Mouse (Mus musculus): ENCODE measurements around the gene Ech1. TPM values are rescaled to one million over a fixed set of nuclear protein-coding genes. Genes with fewer than 3 reads are reported as not detected.

Ech1 gene
- polyA plus RNA-seq, 1 experiment from 2014 or later = 84.2 TPM

- 95% methylated on average over 9 of the region's 9 CpGs for WGBS
- no peaks in the 10 kb centered on the region for H3K9me3 ChIP-seq (ENCODE audit: control insufficient read depth, low read length)
- H3K36me3 ChIP-seq (ENCODE audit: control insufficient read depth, insufficient read depth, low read length) = peaks cover 46% of the 10 kb centered on the region
- no peak overlapping the region for H3K27ac ChIP-seq (ENCODE audit: low read depth, low read length)
- H3K4me2 ChIP-seq (replicated peaks; ENCODE audit: low read depth, low read length) = no peak overlapping the region
- no peak overlapping the region for H3K9ac ChIP-seq (ENCODE audit: low read depth, low read length)
- no peak for DNase-seq (ENCODE audit: low spot score)
- no peaks in the 10 kb centered on the region for H3K27me3 ChIP-seq (ENCODE audit: control insufficient read depth, insufficient read depth, low read length)
- no peak for ATAC-seq (ENCODE audit: low FRiP score)
- no peak overlapping the region for H3K4me3 ChIP-seq (ENCODE audit: low read depth, low read length)
- H3K4me1 ChIP-seq (replicated peaks; ENCODE audit: control insufficient read depth, insufficient read depth, low read length) = peaks cover 31% of the 10 kb centered on the region
Observed at GRCm38 (mm10) chr7:28815230-28815629, 9.8 kb upstream of the Ech1 start.

- H3K36me3 ChIP-seq (ENCODE audit: control insufficient read depth, insufficient read depth, low read length) = peaks cover 50% of the 10 kb centered on the region
- H3K27me3 ChIP-seq (ENCODE audit: control insufficient read depth, insufficient read depth, low read length) = no peaks in the 10 kb centered on the region
- no peak overlapping the region for H3K4me2 ChIP-seq (replicated peaks; ENCODE audit: low read depth, low read length)
- ATAC-seq (ENCODE audit: low FRiP score) (no peak), DNase-seq (ENCODE audit: low spot score) (no peak)
- 85% methylated on average over 9 of the region's 9 CpGs for WGBS
- H3K9ac ChIP-seq (ENCODE audit: low read depth, low read length) = no peak overlapping the region
- no peak overlapping the region for H3K4me3 ChIP-seq (ENCODE audit: low read depth, low read length)
- H3K27ac ChIP-seq (ENCODE audit: low read depth, low read length) = no peak overlapping the region; the same call in 1 of the 2 replicates
- peaks cover 31% of the 10 kb centered on the region for H3K4me1 ChIP-seq (replicated peaks; ENCODE audit: control insufficient read depth, insufficient read depth, low read length)
- no peaks in the 10 kb centered on the region for H3K9me3 ChIP-seq (ENCODE audit: control insufficient read depth, low read length)
Observed at GRCm38 (mm10) chr7:28816201-28816600, 8.8 kb upstream of the Ech1 start.

GRCm38 (mm10) chr7:28816920-28817319, 8.1 kb upstream of the Ech1 start:
- no peaks in the 10 kb centered on the region for H3K9me3 ChIP-seq (ENCODE audit: control insufficient read depth, low read length)
- no peak for ATAC-seq (ENCODE audit: low FRiP score)
- no peak overlapping the region for H3K27ac ChIP-seq (ENCODE audit: low read depth, low read length)
- no peak overlapping the region for H3K4me2 ChIP-seq (replicated peaks; ENCODE audit: low read depth, low read length)
- H3K36me3 ChIP-seq (ENCODE audit: control insufficient read depth, insufficient read depth, low read length) = peaks cover 55% of the 10 kb centered on the region
- no peaks in the 10 kb centered on the region for H3K27me3 ChIP-seq (ENCODE audit: control insufficient read depth, insufficient read depth, low read length)
- H3K4me3 ChIP-seq (ENCODE audit: low read depth, low read length) = no peak overlapping the region
- 92% methylated on average over 10 of the region's 10 CpGs for WGBS
- peaks cover 31% of the 10 kb centered on the region for H3K4me1 ChIP-seq (replicated peaks; ENCODE audit: control insufficient read depth, insufficient read depth, low read length)
- DNase-seq (ENCODE audit: low spot score) = no peak
- H3K9ac ChIP-seq (ENCODE audit: low read depth, low read length) = no peak overlapping the region

DNA sequence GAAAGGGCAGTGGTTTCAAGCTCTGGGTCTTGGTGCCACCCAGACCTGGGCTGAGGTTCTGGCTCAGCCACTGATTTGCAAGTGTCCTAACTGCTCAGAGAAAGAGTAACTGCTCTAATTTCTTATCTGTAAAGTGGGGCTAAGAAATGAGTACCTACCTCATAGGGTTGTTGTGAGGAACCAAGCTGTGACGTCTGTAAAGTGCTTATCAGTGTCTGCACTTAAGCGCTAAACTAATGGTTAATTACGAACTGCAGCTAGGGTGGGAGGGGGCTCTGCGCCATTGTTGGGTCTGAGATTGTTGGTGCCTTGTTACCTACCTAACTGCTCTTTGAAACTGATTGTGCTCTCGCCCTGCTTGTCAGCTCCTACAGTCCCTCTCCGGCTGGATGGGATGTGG, 7.5 kb upstream of the Ech1 start:
- peaks cover 28% of the 10 kb centered on the region for H3K4me1 ChIP-seq (replicated peaks; ENCODE audit: control insufficient read depth, insufficient read depth, low read length)
- H3K4me2 ChIP-seq (replicated peaks; ENCODE audit: low read depth, low read length) = no peak overlapping the region
- no peak for ATAC-seq (ENCODE audit: low FRiP score)
- no peak overlapping the region for H3K9ac ChIP-seq (ENCODE audit: low read depth, low read length)
- H3K27ac ChIP-seq (ENCODE audit: low read depth, low read length) = no peak overlapping the region
- no peaks in the 10 kb centered on the region for H3K27me3 ChIP-seq (ENCODE audit: control insufficient read depth, insufficient read depth, low read length)
- no peak for DNase-seq (ENCODE audit: low spot score)
- H3K9me3 ChIP-seq (ENCODE audit: control insufficient read depth, low read length) = no peaks in the 10 kb centered on the region
- peaks cover 59% of the 10 kb centered on the region for H3K36me3 ChIP-seq (ENCODE audit: control insufficient read depth, insufficient read depth, low read length)
- H3K4me3 ChIP-seq (ENCODE audit: low read depth, low read length) = no peak overlapping the region
- 80% methylated on average over 6 of the region's 6 CpGs for WGBS

DNA sequence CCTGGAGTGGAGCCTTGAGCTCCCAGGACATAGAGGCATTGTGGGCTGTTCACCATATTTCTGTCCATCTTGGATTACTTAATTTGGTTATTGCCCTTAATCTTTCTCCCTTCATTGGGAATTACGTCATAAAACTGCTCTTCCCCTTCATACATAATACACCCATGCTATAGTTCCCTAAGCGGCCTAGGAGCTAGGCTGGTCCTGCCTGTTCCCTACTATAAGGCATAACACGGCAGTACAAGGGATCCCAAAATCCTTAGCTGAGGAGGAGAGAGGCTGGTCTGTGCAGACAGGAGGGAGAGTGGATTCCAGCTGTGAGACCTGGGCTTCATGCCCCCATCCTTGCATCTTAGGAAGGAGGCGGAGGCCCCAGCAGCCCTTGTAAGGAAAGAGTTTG, 7.1 kb upstream of the Ech1 start:
- Histone ChIP-seq H3K27me3 (ENCODE audit: control insufficient read depth, insufficient read depth, low read length) (no peaks in the 10 kb centered on the region), H3K9me3 (ENCODE audit: control insufficient read depth, low read length) (no peaks in the 10 kb centered on the region), H3K4me2 (replicated peaks; ENCODE audit: low read depth, low read length) (no peak overlapping the region), H3K4me3 (ENCODE audit: low read depth, low read length) (no peak overlapping the region), H3K27ac (ENCODE audit: low read depth, low read length) (no peak overlapping the region), H3K9ac (ENCODE audit: low read depth, low read length) (no peak overlapping the region), H3K36me3 (ENCODE audit: control insufficient read depth, insufficient read depth, low read length) (peaks cover 59% of the 10 kb centered on the region), H3K4me1 (replicated peaks; ENCODE audit: control insufficient read depth, insufficient read depth, low read length) (peaks cover 27% of the 10 kb centered on the region)
- ATAC-seq (ENCODE audit: low FRiP score) (no peak), DNase-seq (ENCODE audit: low spot score) (no peak)
- 87% methylated on average over 4 of the region's 4 CpGs for WGBS

GRCm38 (mm10) chr7:28818436-28818835, 6.6 kb upstream of the Ech1 start:
- Histone ChIP-seq H3K9me3 (ENCODE audit: control insufficient read depth, low read length) (no peaks in the 10 kb centered on the region), H3K4me1 (replicated peaks; ENCODE audit: control insufficient read depth, insufficient read depth, low read length) (peaks cover 22% of the 10 kb centered on the region), H3K27me3 (ENCODE audit: control insufficient read depth, insufficient read depth, low read length) (no peaks in the 10 kb centered on the region), H3K36me3 (ENCODE audit: control insufficient read depth, insufficient read depth, low read length) (peaks cover 54% of the 10 kb centered on the region), H3K27ac (ENCODE audit: low read depth, low read length) (no peak overlapping the region), H3K4me2 (replicated peaks; ENCODE audit: low read depth, low read length) (no peak overlapping the region), H3K4me3 (ENCODE audit: low read depth, low read length) (no peak overlapping the region), H3K9ac (ENCODE audit: low read depth, low read length) (no peak overlapping the region)
- WGBS = 81% methylated on average over 17 of the region's 18 CpGs
- ATAC-seq (ENCODE audit: low FRiP score) (no peak), DNase-seq (ENCODE audit: low spot score) (no peak)

DNA sequence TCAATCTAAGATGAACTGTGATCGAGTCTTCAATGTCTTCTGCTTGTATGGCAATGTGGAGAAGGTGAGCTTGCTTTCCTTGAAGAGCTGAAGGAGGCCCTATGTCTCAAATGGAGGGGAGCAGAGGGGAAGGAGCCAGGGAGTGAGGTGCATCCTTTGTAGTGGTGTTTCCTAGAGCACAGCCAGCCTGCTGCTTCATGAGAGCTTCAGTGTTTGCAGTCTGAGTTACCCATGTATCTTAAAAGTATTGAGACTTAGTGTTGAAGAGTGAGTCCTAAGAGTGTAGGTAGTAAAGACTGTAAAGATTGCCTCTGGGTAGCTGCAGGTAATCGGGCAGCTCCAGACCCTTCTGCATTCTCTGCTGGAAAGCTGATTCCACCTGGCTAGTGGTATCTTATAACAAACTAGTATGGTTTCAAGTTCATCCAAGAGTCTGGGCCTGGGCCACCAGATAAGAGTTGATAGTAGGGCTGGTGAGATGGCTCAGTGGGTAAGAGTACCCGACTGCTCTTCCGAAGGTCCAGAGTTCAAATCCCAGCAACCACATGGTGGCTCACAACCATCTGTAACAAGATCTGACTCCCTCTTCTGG, 6.1 kb upstream of the Ech1 start:
- ATAC-seq (ENCODE audit: low FRiP score) (no peak), DNase-seq (ENCODE audit: low spot score) (no peak)
- Histone ChIP-seq H3K9me3 (ENCODE audit: control insufficient read depth, low read length) (no peaks in the 10 kb centered on the region), H3K4me1 (replicated peaks; ENCODE audit: control insufficient read depth, insufficient read depth, low read length) (peaks cover 21% of the 10 kb centered on the region), H3K27me3 (ENCODE audit: control insufficient read depth, insufficient read depth, low read length) (no peaks in the 10 kb centered on the region), H3K9ac (ENCODE audit: low read depth, low read length) (no peak overlapping the region), H3K4me3 (ENCODE audit: low read depth, low read length) (no peak overlapping the region), H3K27ac (ENCODE audit: low read depth, low read length) (no peak overlapping the region), H3K4me2 (replicated peaks; ENCODE audit: low read depth, low read length) (no peak overlapping the region), H3K36me3 (ENCODE audit: control insufficient read depth, insufficient read depth, low read length) (peaks cover 51% of the 10 kb centered on the region)
- 82% methylated on average over 4 of the region's 4 CpGs for WGBS

GRCm38 (mm10) chr7:28819571-28819970, 5.4 kb upstream of the Ech1 start:
- Histone ChIP-seq H3K4me3 (ENCODE audit: low read depth, low read length) (no peak overlapping the region), H3K36me3 (ENCODE audit: control insufficient read depth, insufficient read depth, low read length) (peaks cover 49% of the 10 kb centered on the region), H3K27ac (ENCODE audit: low read depth, low read length) (peak overlapping the region; percentile 66), H3K4me1 (replicated peaks; ENCODE audit: control insufficient read depth, insufficient read depth, low read length) (peaks cover 21% of the 10 kb centered on the region), H3K9me3 (ENCODE audit: control insufficient read depth, low read length) (no peaks in the 10 kb centered on the region), H3K9ac (ENCODE audit: low read depth, low read length) (0 out of 2 replicates have a peak overlapping the region, but pooled peaks have one; percentile 2), H3K4me2 (replicated peaks; ENCODE audit: low read depth, low read length) (0 out of 2 replicates have a peak overlapping the region, but pooled peaks have one; percentile 4), H3K27me3 (ENCODE audit: control insufficient read depth, insufficient read depth, low read length) (no peaks in the 10 kb centered on the region)
- WGBS = 74% methylated on average over 4 of the region's 4 CpGs
- ATAC-seq (ENCODE audit: low FRiP score) (no peak), DNase-seq (ENCODE audit: low spot score) (no peak)

Measured in hindbrain, embryonic 11.5 days (tissue).